Mouse (Mus musculus) stomach, postnatal 0 days (tissue): ENCODE results near the gene Spaca4.
A peak's percentile ranks its signal among the peaks of the same experiment; 100 is the strongest.

Source experiments
- CTCF ChIP-seq: IDR thresholded peaks from 2 replicates; pipeline ENCODE4 v1.5.1; 2016; ENCODE audit warnings: antibody characterized with exemption, low read depth, mild to moderate bottlenecking, moderate library complexity
- EP300 ChIP-seq: optimal IDR thresholded peaks from 2 replicates; pipeline ENCODE3; 2016; ENCODE audit warnings: antibody characterized with exemption

- TF ChIP-seq CTCF (no peak), EP300 (peak; percentile 36)
Observed at GRCm38 (mm10) chr7:45716952-45717917, 8.4 kb downstream of the Spaca4 start.
